Mouse (Mus musculus): ENCODE data around the gene Dcxr. TPM values are rescaled to one million over a fixed set of nuclear protein-coding genes. Genes with fewer than 3 reads are reported as not detected.

Gene Dcxr
- 54.9 and 76.1 TPM in 2 replicates for polyA plus RNA-seq (2015; fragmentation: Nextera tagmentation; extraction: Ambion mirVana)

GRCm38 (mm10) chr11:120727169-120727527, at the start of gene Dcxr:
Dcxr (minus strand) TSS chr11:120727281.

GRCm38 (mm10) chr11:120762672-120763041, 35.6 kb upstream of the Dcxr start, which contains the start of gene Hmga1b:
Hmga1b (plus strand) TSS chr11:120762794.

GRCm38 (mm10) chr11:120731858-120732680, 5.0 kb upstream of the Dcxr start, which contains the start of gene Cbr2:
Cbr2 (minus strand) TSS chr11:120732114.

GRCm38 (mm10) chr11:120721124-120722066, 5.7 kb downstream of the Dcxr start, which contains the start of gene Rac3:
Rac3 (plus strand) TSS chr11:120721470.

GRCm38 (mm10) chr11:120713580-120714518, 13.2 kb downstream of the Dcxr start, which contains the start of the genes Cenpx and Lrrc45:
Cenpx (minus strand) TSS chr11:120713738.
Lrrc45 (plus strand) TSS chr11:120713925.

Other genes starting within 250 kb of the Dcxr start
- gene Mrpl12, start 242.7 kb downstream of the Dcxr start, polyA plus RNA-seq (2015; fragmentation: Nextera tagmentation; extraction: Ambion mirVana): 164 and 216 TPM in 2 replicates
- 37.8 and 83.2 TPM in 2 replicates for gene Slc25a10, start 235.4 kb downstream of the Dcxr start, polyA plus RNA-seq (2015; fragmentation: Nextera tagmentation; extraction: Ambion mirVana)
- gene Gcgr, start 196.6 kb downstream of the Dcxr start, polyA plus RNA-seq (2015; fragmentation: Nextera tagmentation; extraction: Ambion mirVana): 2.4 and 2.5 TPM in 2 replicates
- 173 and 184 TPM in 2 replicates for gene Mcrip1, start 177.6 kb downstream of the Dcxr start, polyA plus RNA-seq (2015; fragmentation: Nextera tagmentation; extraction: Ambion mirVana)
- gene Ppp1r27, start 176.1 kb downstream of the Dcxr start, polyA plus RNA-seq (2015; fragmentation: Nextera tagmentation; extraction: Ambion mirVana): 0.39 and 1.3 TPM in 2 replicates
- gene P4hb, start 154.0 kb downstream of the Dcxr start, polyA plus RNA-seq (2015; fragmentation: Nextera tagmentation; extraction: Ambion mirVana): 393 and 466 TPM in 2 replicates
- gene Arhgdia, start 145.7 kb downstream of the Dcxr start, polyA plus RNA-seq (2015; fragmentation: Nextera tagmentation; extraction: Ambion mirVana): 318 and 341 TPM in 2 replicates
- 271 and 273 TPM in 2 replicates for gene Alyref, start 128.9 kb downstream of the Dcxr start, polyA plus RNA-seq (2015; fragmentation: Nextera tagmentation; extraction: Ambion mirVana)
- 152 and 197 TPM in 2 replicates for gene Anapc11, start 128.9 kb downstream of the Dcxr start, polyA plus RNA-seq (2015; fragmentation: Nextera tagmentation; extraction: Ambion mirVana)
- 1.7 and 3.3 TPM in 2 replicates for gene Npb, start 118.8 kb downstream of the Dcxr start, polyA plus RNA-seq (2015; fragmentation: Nextera tagmentation; extraction: Ambion mirVana)
- gene Pcyt2, start 109.3 kb downstream of the Dcxr start, polyA plus RNA-seq (2015; fragmentation: Nextera tagmentation; extraction: Ambion mirVana): 62.0 and 82.8 TPM in 2 replicates
- 33.3 and 62.9 TPM in 2 replicates for gene Sirt7, start 102.0 kb downstream of the Dcxr start, polyA plus RNA-seq (2015; fragmentation: Nextera tagmentation; extraction: Ambion mirVana)
- gene Mafg, start 93.7 kb downstream of the Dcxr start, polyA plus RNA-seq (2015; fragmentation: Nextera tagmentation; extraction: Ambion mirVana): 18.1 and 19.0 TPM in 2 replicates
- gene Pycr1, start 83.5 kb downstream of the Dcxr start, polyA plus RNA-seq (2015; fragmentation: Nextera tagmentation; extraction: Ambion mirVana): 5.8 and 9.0 TPM in 2 replicates
- gene Myadml2, start 79.1 kb downstream of the Dcxr start, polyA plus RNA-seq (2015; fragmentation: Nextera tagmentation; extraction: Ambion mirVana): 0.22 and 0.95 TPM in 2 replicates
- gene Notum, start 66.1 kb downstream of the Dcxr start, polyA plus RNA-seq (2015; fragmentation: Nextera tagmentation; extraction: Ambion mirVana): 6.2 and 6.7 TPM in 2 replicates
- gene Aspscr1, start 54.3 kb downstream of the Dcxr start, polyA plus RNA-seq (2015; fragmentation: Nextera tagmentation; extraction: Ambion mirVana): 103 and 122 TPM in 2 replicates
- gene Cenpx, start 13.5 kb downstream of the Dcxr start, polyA plus RNA-seq (2015; fragmentation: Nextera tagmentation; extraction: Ambion mirVana): 228 and 364 TPM in 2 replicates
- gene Lrrc45, start 13.4 kb downstream of the Dcxr start, polyA plus RNA-seq (2015; fragmentation: Nextera tagmentation; extraction: Ambion mirVana): 22.0 and 34.8 TPM in 2 replicates
- 18.1 and 52.1 TPM in 2 replicates for gene Rac3, start 5.8 kb downstream of the Dcxr start, polyA plus RNA-seq (2015; fragmentation: Nextera tagmentation; extraction: Ambion mirVana)
- 16.6 and 17.6 TPM in 2 replicates for gene Cbr2, start 4.8 kb upstream of the Dcxr start, polyA plus RNA-seq (2015; fragmentation: Nextera tagmentation; extraction: Ambion mirVana)
- 0.79 and 2.2 TPM in 2 replicates for gene Hmga1b, start 35.5 kb upstream of the Dcxr start, polyA plus RNA-seq (2015; fragmentation: Nextera tagmentation; extraction: Ambion mirVana)
- gene Rfng, start 56.9 kb upstream of the Dcxr start, polyA plus RNA-seq (2015; fragmentation: Nextera tagmentation; extraction: Ambion mirVana): 19.7 and 21.2 TPM in 2 replicates
- gene Gps1, start 57.0 kb upstream of the Dcxr start, polyA plus RNA-seq (2015; fragmentation: Nextera tagmentation; extraction: Ambion mirVana): 119 and 156 TPM in 2 replicates
- 36.3 and 56.2 TPM in 2 replicates for gene Dus1l, start 69.1 kb upstream of the Dcxr start, polyA plus RNA-seq (2015; fragmentation: Nextera tagmentation; extraction: Ambion mirVana)
- gene Fasn, start 97.3 kb upstream of the Dcxr start, polyA plus RNA-seq (2015; fragmentation: Nextera tagmentation; extraction: Ambion mirVana): 14.9 and 18.8 TPM in 2 replicates
- gene Ccdc57, start 205.6 kb upstream of the Dcxr start, polyA plus RNA-seq (2015; fragmentation: Nextera tagmentation; extraction: Ambion mirVana): 4.1 and 6.3 TPM in 2 replicates
- gene Slc16a3, start 221.2 kb upstream of the Dcxr start, polyA plus RNA-seq (2015; fragmentation: Nextera tagmentation; extraction: Ambion mirVana): 10.1 and 11.9 TPM in 2 replicates